Mouse (Mus musculus) testis, adult 2 months (tissue): ENCODE results near the gene Dis3l2. TPM values are rescaled to one million over a fixed set of nuclear protein-coding genes. Genes with fewer than 3 reads are reported as not detected.

Experiments
- H3K27ac ChIP-seq: fragments of 200-500 bp; 2 replicates; pipeline ENCODE4 v1.5.1; 2012; ENCODE audit warnings: low read depth, low read length; ENCODE audit not compliant: control insufficient read depth, insufficient read depth
- H3K27me3 ChIP-seq: fragments of 200-500 bp; 2 replicates; pipeline ENCODE4 v1.6.1; 2012; ENCODE audit warnings: mild to moderate bottlenecking, low read length, moderate library complexity; ENCODE audit not compliant: control insufficient read depth, insufficient read depth
- H3K36me3 ChIP-seq: fragments of 200-500 bp; 2 replicates; pipeline ENCODE4 v1.6.1; 2012; ENCODE audit warnings: mild to moderate bottlenecking, low read length; ENCODE audit not compliant: control insufficient read depth, insufficient read depth
- H3K4me1 ChIP-seq: fragments of 200-500 bp; 2 replicates; pipeline ENCODE4 v1.6.1; 2012; ENCODE audit warnings: low read length; ENCODE audit not compliant: control insufficient read depth, insufficient read depth
- H3K4me3 ChIP-seq: fragments of 200-500 bp; 2 replicates; pipeline ENCODE4 v1.5.1; 2012; ENCODE audit warnings: low read depth, mild to moderate bottlenecking, low read length, moderate library complexity, mixed read lengths; ENCODE audit not compliant: control insufficient read depth
- CTCF ChIP-seq: fragments of 200-500 bp; IDR thresholded peaks from 2 replicates; pipeline ENCODE4 v1.5.1; 2012; ENCODE audit warnings: low read depth, mild to moderate bottlenecking, inconsistent platforms, low read length, moderate library complexity; ENCODE audit not compliant: control insufficient read depth, insufficient read depth, insufficient replicate concordance
- POLR2A ChIP-seq: fragments of 200-500 bp; IDR thresholded peaks from 2 replicates; pipeline ENCODE4 v1.6.1; 2012; ENCODE audit warnings: low read depth, mild to moderate bottlenecking, inconsistent platforms, low read length, moderate library complexity; ENCODE audit not compliant: control insufficient read depth
- polyA plus RNA-seq: library from polyadenylated mRNA; depleted of rRNA; stranded (reverse); fragments of >200 nt; gene quantifications from 2 replicates; pipeline ENCODE4 v1.2.3, GENCODE M21; 2012

Gene Dis3l2
- polyA plus RNA-seq, 1 experiment, result 27.5 TPM

DNA sequence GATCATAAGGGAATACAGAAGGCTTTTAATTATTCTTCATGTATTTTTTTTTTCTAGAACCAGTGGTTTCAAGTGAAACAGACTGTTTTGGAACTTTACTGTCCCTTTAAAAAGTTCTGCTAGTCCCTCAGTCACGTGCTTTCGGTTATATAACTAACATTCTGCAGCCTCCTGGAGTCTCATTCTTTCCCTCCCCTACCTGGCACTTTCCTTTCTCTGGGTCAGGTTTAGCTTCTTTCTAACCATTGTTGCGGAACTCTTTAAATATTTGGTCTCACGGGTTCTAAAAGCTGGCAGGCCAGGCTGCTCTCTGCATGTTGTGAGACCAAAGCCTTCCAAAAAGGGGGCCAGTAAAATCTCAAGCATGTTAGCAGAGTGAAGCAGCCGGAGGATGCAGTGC lies 222.2 kb downstream of the Dis3l2 start:
- TF ChIP-seq CTCF (no peak), POLR2A (no peak)
- no peaks in the 10 kb centered on the region for H3K4me1 ChIP-seq
- H3K27ac ChIP-seq, result no peak overlapping the region
- H3K36me3 ChIP-seq, result no peaks in the 10 kb centered on the region
- no peaks in the 10 kb centered on the region for H3K27me3 ChIP-seq
- no peak overlapping the region for H3K4me3 ChIP-seq

GRCm38 (mm10) chr1:86931606-86932379 lies 228.2 kb downstream of the Dis3l2 start:
- TF ChIP-seq CTCF (no peak), POLR2A (no peak)
- Histone ChIP-seq H3K4me3 (no peak overlapping the region), H3K4me1 (no peaks in the 10 kb centered on the region), H3K27ac (no peak overlapping the region), H3K36me3 (no peaks in the 10 kb centered on the region), H3K27me3 (no peaks in the 10 kb centered on the region)

DNA sequence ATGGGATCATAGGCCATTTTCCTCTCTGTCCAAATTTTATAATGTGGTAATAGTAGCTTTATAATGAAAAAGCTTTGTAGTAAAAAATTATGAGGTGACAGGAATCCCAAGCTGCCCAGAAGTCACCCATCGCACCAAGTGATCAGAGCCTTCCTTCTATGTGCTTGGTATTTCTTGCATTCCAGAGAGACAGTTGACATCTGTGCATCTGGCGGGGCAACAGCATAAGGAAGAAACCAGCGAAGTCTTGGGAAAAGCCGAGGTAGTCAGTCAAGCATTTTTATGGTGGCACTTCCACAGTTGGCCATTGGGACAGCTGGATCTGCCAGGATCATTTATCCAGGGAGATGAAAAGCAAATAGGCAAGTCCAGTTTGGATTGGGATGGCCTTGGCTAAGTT lies 229.2 kb downstream of the Dis3l2 start:
- Histone ChIP-seq H3K4me3 (no peak overlapping the region), H3K36me3 (no peaks in the 10 kb centered on the region), H3K4me1 (no peaks in the 10 kb centered on the region), H3K27ac (no peak overlapping the region), H3K27me3 (no peaks in the 10 kb centered on the region)
- no peak for TF ChIP-seq POLR2A
- no peak for TF ChIP-seq CTCF

- H3K4me3 ChIP-seq, result no peak overlapping the region
- no peaks in the 10 kb centered on the region for H3K27me3 ChIP-seq
- TF ChIP-seq POLR2A, result no peak
- no peak for TF ChIP-seq CTCF
- no peak overlapping the region for H3K27ac ChIP-seq
- no peaks in the 10 kb centered on the region for H3K4me1 ChIP-seq
- no peaks in the 10 kb centered on the region for H3K36me3 ChIP-seq
These were observed 230.0 kb downstream of the Dis3l2 start for GRCm38 (mm10) chr1:86933656-86934055.

GRCm38 (mm10) chr1:86951501-86952205 lies 248.0 kb downstream of the Dis3l2 start:
- Histone ChIP-seq H3K4me1 (no peaks in the 10 kb centered on the region), H3K36me3 (no peaks in the 10 kb centered on the region), H3K27ac (no peak overlapping the region), H3K27me3 (no peaks in the 10 kb centered on the region), H3K4me3 (no peak overlapping the region)
- no peak for TF ChIP-seq CTCF
- TF ChIP-seq POLR2A, result no peak

- H3K4me3 ChIP-seq, result no peak overlapping the region
- TF ChIP-seq CTCF, result no peak
- no peak for TF ChIP-seq POLR2A
- no peak overlapping the region for H3K27ac ChIP-seq
- no peaks in the 10 kb centered on the region for H3K36me3 ChIP-seq
- no peaks in the 10 kb centered on the region for H3K4me1 ChIP-seq
- H3K27me3 ChIP-seq, result no peaks in the 10 kb centered on the region
These were observed 252.2 kb downstream of the Dis3l2 start for GRCm38 (mm10) chr1:86955801-86956200.

GRCm38 (mm10) chr1:86968261-86968964 lies 264.8 kb downstream of the Dis3l2 start:
- Histone ChIP-seq H3K27ac (no peak overlapping the region), H3K36me3 (no peaks in the 10 kb centered on the region)

More at GRCm38 (mm10) chr1:86968261-86968964, 264.8 kb downstream of the Dis3l2 start:
- Histone ChIP-seq H3K27me3 (no peaks in the 10 kb centered on the region), H3K4me3 (no peak overlapping the region), H3K4me1 (no peaks in the 10 kb centered on the region)
- no peak for TF ChIP-seq POLR2A
